Mouse (Mus musculus) common myeloid progenitor, adult 5-6 weeks (primary cell): ENCODE measurements around the gene Pikfyve. TPM values are rescaled to one million over a fixed set of nuclear protein-coding genes. Genes with fewer than 3 reads are reported as not detected.
A peak's percentile ranks its signal among the peaks of the same experiment; 100 is the strongest.

Experiments used
- ATAC-seq: replicated peaks from 2 replicates; pipeline ENCODE4 v1.8.0; 2016; ENCODE audit warnings: low read depth, mild to moderate bottlenecking, moderate TSS enrichment, inconsistent platforms; ENCODE audit not compliant: poor library complexity, severe bottlenecking
- total RNA-seq: library from RNA; stranded (forward); fragments of 200-1000, 187-1606 nt; gene quantifications from 2 replicates; pipeline ENCODE4 v1.2.3, GENCODE M21; 2017

Gene Pikfyve
- total RNA-seq: 25.3 and 32.7 TPM in 2 replicates

DNA sequence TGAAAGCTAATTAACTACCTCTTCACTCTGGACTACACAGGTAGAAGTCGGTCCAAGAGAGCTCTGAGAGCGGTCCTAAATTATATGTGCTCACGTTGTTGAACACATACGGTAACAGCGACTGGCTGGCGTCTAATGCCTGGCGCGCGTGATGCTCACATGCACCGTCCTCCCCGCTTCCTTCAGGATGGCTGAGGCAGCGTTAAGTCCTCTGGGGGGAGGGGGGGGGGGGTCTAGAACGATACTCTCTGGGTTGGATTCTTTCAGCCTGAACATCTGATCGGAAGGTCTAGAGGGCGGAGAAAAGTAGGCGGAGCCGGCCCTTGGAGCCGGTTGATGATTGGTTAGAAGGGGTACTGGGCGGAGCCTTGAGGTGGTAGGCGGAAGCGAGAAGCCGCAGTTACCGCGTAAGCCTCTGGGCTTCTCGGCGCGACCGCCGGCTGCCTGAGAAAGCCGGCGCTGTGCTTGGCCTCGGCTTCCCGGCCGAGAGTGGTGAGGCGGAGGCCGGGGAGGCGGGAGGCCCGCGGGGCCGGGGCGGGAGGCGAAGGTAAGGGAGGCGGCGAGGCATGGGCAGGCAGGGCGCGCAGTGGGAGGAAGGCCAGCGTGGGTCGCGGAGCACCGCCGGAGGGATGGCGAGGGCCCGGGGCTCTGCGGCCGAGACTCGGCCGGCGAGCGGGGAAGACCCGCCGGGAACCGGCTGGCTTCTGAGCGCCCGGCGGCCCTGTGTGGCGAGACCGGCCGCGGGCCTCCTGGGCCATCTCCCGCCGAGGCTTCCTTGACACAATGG, at the start of gene Pikfyve, which contains the start of gene Idh1:
Gene Pikfyve, plus strand, starts transcription at position 397 of the 787 bp plus-strand sequence.
Gene Idh1, minus strand, starts transcription at position 214 of the 787 bp plus-strand sequence.
- peak; percentile 99 for ATAC-seq

GRCm38 (mm10) chr1:65137560-65137959, 48.9 kb upstream of the Pikfyve start:
- no peak for ATAC-seq

DNA sequence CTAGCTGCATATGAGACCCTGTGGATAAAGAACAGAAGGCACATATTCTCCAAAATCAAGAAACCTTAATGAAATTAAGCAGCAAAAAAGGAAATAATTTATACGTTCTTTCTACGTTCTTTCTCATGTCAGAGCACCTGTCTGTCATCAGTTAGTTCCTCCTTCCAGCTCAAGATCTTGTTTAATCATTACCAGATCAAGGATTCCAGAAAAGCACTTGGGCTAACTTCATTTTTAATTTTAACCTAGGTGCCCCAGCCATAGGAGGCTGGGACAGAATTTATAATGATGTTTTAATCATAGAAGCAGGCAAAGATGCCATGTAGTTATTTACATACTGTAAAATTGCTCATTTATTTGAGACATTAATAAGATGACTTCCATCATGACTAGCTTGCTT, 41.7 kb upstream of the Pikfyve start:
- ATAC-seq: no peak

DNA sequence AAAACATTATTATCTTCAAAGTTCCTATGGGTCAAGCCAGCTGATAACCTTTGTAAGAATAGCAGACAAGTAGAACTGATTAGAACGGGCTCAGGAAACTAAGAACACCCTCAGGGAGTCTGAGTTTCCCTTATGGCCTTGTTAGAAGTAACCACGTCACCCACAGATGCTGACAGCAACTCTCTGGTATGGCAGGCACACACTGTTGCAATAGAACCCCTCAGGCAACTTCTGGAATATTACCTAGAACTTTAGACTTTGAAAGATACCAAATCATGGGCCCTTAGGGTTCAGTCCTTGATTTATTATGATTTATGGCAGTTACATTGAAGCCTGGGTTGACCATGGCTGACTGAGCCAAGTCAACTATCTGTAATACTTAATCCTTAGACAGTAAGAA, 39.9 kb upstream of the Pikfyve start:
- no peak for ATAC-seq

- no peak for ATAC-seq
Observed at GRCm38 (mm10) chr1:65147326-65147725, 39.2 kb upstream of the Pikfyve start.

- no peak for ATAC-seq
Observed at GRCm38 (mm10) chr1:65147971-65148370, 38.5 kb upstream of the Pikfyve start.

DNA sequence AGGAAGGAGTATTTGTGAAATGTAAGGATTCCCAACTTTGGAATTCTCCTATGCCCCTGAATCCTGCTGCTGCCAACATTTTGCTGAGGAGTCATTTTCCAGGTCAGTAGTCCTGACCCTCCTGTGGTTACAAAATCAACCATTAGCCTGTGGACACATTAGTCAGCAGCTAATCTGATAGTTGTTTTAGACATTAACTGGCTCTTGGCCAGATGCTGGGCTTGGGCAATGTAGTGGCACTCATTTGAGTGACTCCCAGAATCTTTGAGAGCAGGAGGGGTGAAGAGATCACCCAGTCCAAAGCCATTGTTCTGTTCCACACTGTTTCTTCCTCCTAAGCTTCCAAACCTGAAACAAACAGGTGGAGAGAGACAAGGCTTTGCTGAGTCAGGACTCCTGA, 31.7 kb upstream of the Pikfyve start:
- no peak for ATAC-seq

- ATAC-seq: no peak
Observed at GRCm38 (mm10) chr1:65156111-65156510, 30.4 kb upstream of the Pikfyve start.

DNA sequence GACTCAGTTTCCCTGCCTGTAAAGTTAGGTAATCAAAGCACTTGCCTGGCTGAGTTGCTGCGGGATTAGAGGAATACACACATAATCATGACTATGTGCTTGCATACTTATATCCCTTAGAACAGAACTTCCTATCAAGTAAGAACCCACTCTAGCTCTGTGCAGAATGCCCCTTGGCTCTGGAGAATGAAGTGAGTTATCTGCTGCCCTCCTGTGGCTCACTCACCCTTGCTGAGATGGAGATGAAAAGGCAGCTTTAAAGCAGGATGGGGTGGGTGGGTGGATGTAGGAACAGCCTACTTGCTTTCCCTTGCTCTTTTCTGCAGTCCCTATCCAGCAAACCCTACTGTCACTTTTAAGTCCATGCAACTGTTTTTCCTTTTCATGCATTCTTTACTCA, 24.3 kb upstream of the Pikfyve start:
- ATAC-seq: no peak

- ATAC-seq: no peak
Observed at GRCm38 (mm10) chr1:65167496-65167895, 19.0 kb upstream of the Pikfyve start.

DNA sequence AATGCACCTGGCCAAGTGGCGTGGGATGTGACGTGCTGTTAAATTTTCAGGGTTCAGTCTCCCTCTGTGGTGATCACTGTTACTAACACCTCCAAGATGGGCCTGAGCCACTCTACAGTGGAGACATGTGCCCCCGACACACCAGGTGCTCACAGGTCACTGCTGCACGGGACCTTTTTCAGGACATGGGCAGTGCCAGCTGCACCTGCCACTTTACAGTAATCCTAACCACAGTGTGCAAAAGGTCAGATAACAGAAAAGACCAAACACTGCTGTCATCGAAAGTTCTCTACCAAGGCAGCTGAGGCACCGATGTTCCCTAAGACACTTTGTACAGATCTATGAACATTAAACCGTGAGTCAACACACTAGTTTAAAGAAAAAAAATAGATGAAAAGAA, 16.9 kb upstream of the Pikfyve start:
- ATAC-seq: no peak

- ATAC-seq: no peak
Observed at GRCm38 (mm10) chr1:65169947-65170346, 16.5 kb upstream of the Pikfyve start.

GRCm38 (mm10) chr1:65171579-65171978, 14.9 kb upstream of the Pikfyve start:
- no peak for ATAC-seq

DNA sequence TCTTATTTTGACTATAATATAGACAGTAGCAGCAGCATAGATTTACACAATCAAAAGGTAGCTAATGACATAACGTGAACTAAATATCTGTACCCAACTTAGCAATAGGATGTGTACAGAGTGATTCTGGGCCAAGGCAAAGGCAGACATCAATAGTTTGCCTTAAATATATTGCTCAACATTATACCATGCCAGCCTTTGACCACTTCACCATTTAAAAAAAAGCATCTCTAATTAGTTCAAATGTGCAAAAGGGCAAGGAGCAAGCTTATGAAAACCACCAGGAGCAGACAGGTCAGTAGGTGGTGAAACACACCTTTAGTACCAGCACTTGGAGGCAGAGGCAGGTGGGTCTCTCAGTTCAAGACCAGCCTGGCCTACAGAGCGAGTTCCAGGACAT, 12.8 kb upstream of the Pikfyve start:
- no peak for ATAC-seq

GRCm38 (mm10) chr1:65176171-65176570, 10.3 kb upstream of the Pikfyve start:
- ATAC-seq: no peak

DNA sequence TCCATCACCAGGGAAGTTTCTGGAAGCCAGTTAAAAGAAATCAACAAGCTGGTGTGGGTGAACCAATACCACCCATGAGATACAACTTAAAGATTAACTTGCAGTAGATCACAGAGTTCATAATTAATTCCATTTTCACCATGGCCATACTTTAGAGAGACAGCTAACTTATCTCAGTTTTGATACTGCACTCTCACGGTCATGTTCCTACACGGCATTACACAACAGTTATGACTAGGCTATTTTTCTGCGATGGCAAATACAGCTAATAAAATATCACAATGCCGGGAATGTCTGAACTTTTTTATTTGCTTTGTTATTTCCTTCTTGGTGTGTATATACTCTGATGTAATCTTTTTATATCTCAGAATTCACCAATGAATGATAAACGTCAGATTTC, 9.6 kb upstream of the Pikfyve start:
- ATAC-seq: no peak

DNA sequence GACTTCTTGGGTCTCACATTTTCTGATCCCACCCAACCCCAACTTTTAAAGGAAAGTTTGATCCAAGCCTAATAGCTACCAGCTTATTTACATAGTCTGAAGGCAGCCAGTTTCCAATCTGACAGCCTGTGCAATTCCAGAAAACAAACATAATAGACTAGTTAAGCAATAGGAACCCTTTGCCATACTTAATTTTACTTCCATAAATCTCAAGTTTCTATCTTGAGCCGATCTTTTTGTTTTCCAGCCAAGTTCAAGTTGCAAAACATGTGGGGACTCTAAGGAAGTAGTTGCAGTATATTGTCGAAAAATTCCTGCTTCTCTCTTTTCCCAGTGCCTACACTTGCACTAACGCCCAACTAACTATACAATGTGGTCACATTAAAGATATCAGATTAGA, 9.0 kb upstream of the Pikfyve start:
- ATAC-seq: no peak

GRCm38 (mm10) chr1:65178126-65178901, 8.2 kb upstream of the Pikfyve start:
- peak; percentile 79 for ATAC-seq

DNA sequence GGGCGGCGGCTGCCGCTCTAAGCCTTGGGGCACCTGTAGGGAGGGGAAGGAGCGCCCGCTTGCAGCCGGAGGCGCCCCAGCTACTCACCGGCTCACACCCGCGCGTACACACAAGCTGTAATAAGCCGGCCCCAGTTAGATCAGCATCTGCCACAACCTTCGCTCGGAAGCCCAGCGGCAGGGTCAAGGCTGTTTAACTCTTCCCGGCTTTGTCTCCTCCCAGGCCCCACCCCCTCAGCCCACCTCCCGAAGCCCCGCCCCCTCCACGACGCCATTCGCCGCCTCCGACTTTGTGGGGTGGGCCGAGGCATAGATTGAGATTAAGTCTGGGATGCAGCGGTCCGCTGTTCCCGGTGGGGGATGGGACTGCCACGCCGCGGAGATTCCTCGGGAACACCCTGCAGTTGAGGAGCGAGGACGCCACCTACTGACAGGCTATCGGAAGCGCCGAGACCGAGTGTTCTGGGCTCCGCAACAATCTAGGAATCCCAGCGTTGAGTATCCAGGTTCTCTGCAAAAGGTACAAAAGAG, 7.5 kb upstream of the Pikfyve start:
- ATAC-seq: peak; percentile 62

- ATAC-seq: peak; percentile 12; the same call in 1 of the 2 replicates
Observed at GRCm38 (mm10) chr1:65179634-65180249, 6.7 kb upstream of the Pikfyve start.

DNA sequence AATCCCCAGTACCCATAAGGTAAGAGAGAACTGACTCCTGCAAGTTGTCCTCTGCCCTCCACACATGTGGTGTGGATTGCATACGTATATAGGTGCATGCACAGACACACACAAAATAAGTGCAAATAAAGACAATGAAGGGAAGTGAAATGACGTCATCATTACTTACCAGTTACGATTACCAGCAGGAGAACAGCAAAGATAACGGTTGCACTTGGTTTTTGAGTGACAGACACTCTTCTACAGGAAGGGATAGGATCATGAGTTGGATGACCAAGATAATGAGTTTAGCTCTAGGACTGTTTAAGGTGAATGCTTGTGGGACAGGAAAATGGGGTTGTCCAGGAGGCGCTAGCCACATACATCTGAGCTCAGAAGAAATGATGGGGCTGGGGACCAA, 5.0 kb upstream of the Pikfyve start:
- no peak for ATAC-seq
